Mouse (Mus musculus) limb, embryonic 11.5 days (tissue): ENCODE data around the gene Cmtm6. TPM values are rescaled to one million over a fixed set of nuclear protein-coding genes. Genes with fewer than 3 reads are reported as not detected.

Experiments used
- ATAC-seq: fragments of 200-750 bp; cut with Nextera tagmentation; 2 replicates; pipeline ENCODE4 v1.8.0; 2017; ENCODE audit warnings: low read depth; ENCODE audit not compliant: insufficient number of reproducible peaks, low FRiP score, low TSS enrichment
- DNase-seq: peaks from one replicate; pipeline ENCODE4 v3.0.0-alpha.2; 2015; ENCODE audit warnings: low spot score
- H3K27ac ChIP-seq: fragments of 300-500 bp; sonication (generic); replicated peaks from 2 replicates; pipeline ENCODE4 v1.5.1; 2014; ENCODE audit warnings: low read depth, mild to moderate bottlenecking, low read length
- H3K27me3 ChIP-seq: fragments of 300-500 bp; sonication (generic); 2 replicates; pipeline ENCODE4 v1.6.1; 2014; ENCODE audit warnings: mild to moderate bottlenecking, low read length, mixed read lengths; ENCODE audit not compliant: control insufficient read depth, insufficient read depth
- H3K36me3 ChIP-seq: fragments of 300-500 bp; sonication (generic); 2 replicates; pipeline ENCODE4 v1.6.1; 2014; ENCODE audit warnings: mild to moderate bottlenecking, low read length, moderate library complexity, mixed read lengths; ENCODE audit not compliant: control insufficient read depth, insufficient read depth
- H3K4me1 ChIP-seq: fragments of 300-500 bp; sonication (generic); 2 replicates; pipeline ENCODE4 v1.6.1; 2014; ENCODE audit warnings: low read length, mixed read lengths; ENCODE audit not compliant: control insufficient read depth, insufficient read depth
- H3K4me2 ChIP-seq: fragments of 300-500 bp; sonication (generic); 2 replicates; pipeline ENCODE4 v1.6.1; 2014; ENCODE audit warnings: low read depth, mild to moderate bottlenecking, moderate library complexity; ENCODE audit not compliant: severe bottlenecking
- H3K4me3 ChIP-seq: fragments of 300-500 bp; sonication (generic); 2 replicates; pipeline ENCODE4 v1.5.1; 2014; ENCODE audit warnings: low read depth, low read length
- H3K9ac ChIP-seq: fragments of 300-500 bp; sonication (generic); 2 replicates; pipeline ENCODE4 v1.6.1; 2014; ENCODE audit warnings: mild to moderate bottlenecking, low read length
- H3K9me3 ChIP-seq: fragments of 300-500 bp; sonication (generic); 2 replicates; pipeline ENCODE4 v1.6.1; 2016; ENCODE audit warnings: low read length; ENCODE audit not compliant: control insufficient read depth
- WGBS: fragments of 180-500 bp; shearing (Covaris S2); extraction: QIAGEN DNeasy Blood & Tissue Kit; methylation state at CpG from one replicate; pipeline ENCODE4 v1.1.7; 2014; 5-methylcytosine and 5-hydroxymethylcytosine counted together
- polyA plus RNA-seq: library from polyadenylated mRNA; unstranded; fragments of >200 nt; fragmentation: Nextera tagmentation; extraction: Ambion mirVana; gene quantifications from 2 replicates; pipeline ENCODE4 v1.2.1, GENCODE M21; 2014

The Cmtm6 gene
- polyA plus RNA-seq, 1 experiment from 2014 or later: 24.0 TPM

- no peak overlapping the region for H3K4me3 ChIP-seq
- no peaks in the 10 kb centered on the region for H3K9me3 ChIP-seq
- WGBS: 90% methylated on average over 7 of the region's 7 CpGs
Observed at GRCm38 (mm10) chr9:114787716-114788115, 56.8 kb downstream of the Cmtm6 start.

GRCm38 (mm10) chr9:114788697-114789096, 57.8 kb downstream of the Cmtm6 start:
- no peak overlapping the region for H3K9ac ChIP-seq
- no peaks in the 10 kb centered on the region for H3K27me3 ChIP-seq
- 0 out of 2 replicates have a peak, but pooled peaks cover 5% of the 10 kb centered on the region for H3K4me1 ChIP-seq
- H3K27ac ChIP-seq: no peak overlapping the region
- H3K9me3 ChIP-seq: no peaks in the 10 kb centered on the region
- no peak for DNase-seq
- H3K4me3 ChIP-seq: no peak overlapping the region
- no peak overlapping the region for H3K4me2 ChIP-seq
- no peaks in the 10 kb centered on the region for H3K36me3 ChIP-seq
- 85% methylated on average over 8 of the region's 8 CpGs for WGBS
- ATAC-seq: no peak

More at GRCm38 (mm10) chr9:114787716-114788115, 56.8 kb downstream of the Cmtm6 start:
- Histone ChIP-seq H3K27me3 (no peaks in the 10 kb centered on the region), H3K4me2 (no peak overlapping the region), H3K36me3 (no peaks in the 10 kb centered on the region), H3K4me1 (0 out of 2 replicates have a peak, but pooled peaks cover 5% of the 10 kb centered on the region), H3K27ac (no peak overlapping the region), H3K9ac (no peak overlapping the region)
- DNase-seq: no peak
- no peak for ATAC-seq

- no peak for DNase-seq
- WGBS: 87% methylated on average over 7 of the region's 7 CpGs
- Histone ChIP-seq H3K9ac (no peak overlapping the region), H3K9me3 (no peaks in the 10 kb centered on the region), H3K4me3 (no peak overlapping the region), H3K4me2 (no peak overlapping the region), H3K27ac (no peak overlapping the region), H3K4me1 (0 out of 2 replicates have a peak, but pooled peaks cover 5% of the 10 kb centered on the region), H3K27me3 (no peaks in the 10 kb centered on the region), H3K36me3 (no peaks in the 10 kb centered on the region)
- ATAC-seq: no peak
Observed at GRCm38 (mm10) chr9:114789557-114789956, 58.6 kb downstream of the Cmtm6 start.

- Histone ChIP-seq H3K27ac (no peak overlapping the region), H3K9me3 (no peaks in the 10 kb centered on the region), H3K27me3 (no peaks in the 10 kb centered on the region), H3K9ac (no peak overlapping the region), H3K4me3 (no peak overlapping the region), H3K4me1 (0 out of 2 replicates have a peak, but pooled peaks cover 5% of the 10 kb centered on the region), H3K36me3 (no peaks in the 10 kb centered on the region), H3K4me2 (no peak overlapping the region)
- ATAC-seq (no peak), DNase-seq (no peak)
- 84% methylated on average over 8 of the region's 8 CpGs for WGBS
Observed at GRCm38 (mm10) chr9:114789989-114790388, 59.1 kb downstream of the Cmtm6 start.

GRCm38 (mm10) chr9:114793764-114794295, 62.9 kb downstream of the Cmtm6 start:
- no peaks in the 10 kb centered on the region for H3K36me3 ChIP-seq
- no peak overlapping the region for H3K27ac ChIP-seq
- no peak overlapping the region for H3K4me2 ChIP-seq
- ATAC-seq (no peak), DNase-seq (no peak)
- no peak overlapping the region for H3K9ac ChIP-seq
- H3K4me3 ChIP-seq: no peak overlapping the region
- 87% methylated on average over 9 of the region's 9 CpGs for WGBS
- H3K4me1 ChIP-seq: no peaks in the 10 kb centered on the region
- H3K9me3 ChIP-seq: no peaks in the 10 kb centered on the region
- H3K27me3 ChIP-seq: no peaks in the 10 kb centered on the region

GRCm38 (mm10) chr9:114794491-114794890, 63.6 kb downstream of the Cmtm6 start:
- no peak for ATAC-seq
- no peak overlapping the region for H3K4me2 ChIP-seq
- no peak overlapping the region for H3K4me3 ChIP-seq
- DNase-seq: no peak
- H3K9me3 ChIP-seq: no peaks in the 10 kb centered on the region
- no peaks in the 10 kb centered on the region for H3K4me1 ChIP-seq
- H3K9ac ChIP-seq: no peak overlapping the region
- no peaks in the 10 kb centered on the region for H3K36me3 ChIP-seq
- 80% methylated on average over 4 of the region's 4 CpGs for WGBS
- no peak overlapping the region for H3K27ac ChIP-seq
- no peaks in the 10 kb centered on the region for H3K27me3 ChIP-seq

DNA sequence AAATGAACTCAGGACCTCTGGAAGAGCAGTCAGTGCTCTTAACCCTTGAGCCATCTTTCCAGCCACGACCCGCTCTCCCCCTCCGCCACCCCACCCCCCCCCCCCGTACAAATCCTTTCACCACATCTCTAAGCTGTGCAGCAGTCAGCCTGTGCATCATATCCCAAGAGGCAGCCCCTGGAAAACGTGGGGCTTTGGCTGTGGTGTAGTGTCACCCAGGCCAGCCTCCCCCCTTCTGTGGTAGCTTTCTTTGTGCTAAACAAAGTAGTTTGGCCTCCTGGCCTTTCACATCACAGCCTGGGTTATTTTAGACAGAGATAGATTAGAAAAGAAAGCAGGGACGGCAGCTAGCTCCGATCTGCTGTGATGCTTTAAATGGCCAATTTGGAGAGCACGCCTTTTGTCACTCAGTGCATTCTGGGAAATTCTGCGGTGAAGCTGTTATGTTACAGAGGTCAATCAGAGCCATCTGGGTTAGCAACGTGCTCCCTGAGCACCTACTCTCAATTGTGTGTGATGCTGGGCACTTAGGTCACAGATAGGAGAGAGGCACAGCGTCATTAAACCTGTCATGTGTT, 65.6 kb downstream of the Cmtm6 start:
- Histone ChIP-seq H3K9ac (no peak overlapping the region), H3K9me3 (no peaks in the 10 kb centered on the region), H3K4me3 (no peak overlapping the region), H3K27me3 (no peaks in the 10 kb centered on the region), H3K27ac (no peak overlapping the region), H3K4me2 (no peak overlapping the region), H3K36me3 (no peaks in the 10 kb centered on the region), H3K4me1 (no peaks in the 10 kb centered on the region)
- 40% methylated on average over 10 of the region's 11 CpGs for WGBS
- ATAC-seq (no peak), DNase-seq (no peak)

DNA sequence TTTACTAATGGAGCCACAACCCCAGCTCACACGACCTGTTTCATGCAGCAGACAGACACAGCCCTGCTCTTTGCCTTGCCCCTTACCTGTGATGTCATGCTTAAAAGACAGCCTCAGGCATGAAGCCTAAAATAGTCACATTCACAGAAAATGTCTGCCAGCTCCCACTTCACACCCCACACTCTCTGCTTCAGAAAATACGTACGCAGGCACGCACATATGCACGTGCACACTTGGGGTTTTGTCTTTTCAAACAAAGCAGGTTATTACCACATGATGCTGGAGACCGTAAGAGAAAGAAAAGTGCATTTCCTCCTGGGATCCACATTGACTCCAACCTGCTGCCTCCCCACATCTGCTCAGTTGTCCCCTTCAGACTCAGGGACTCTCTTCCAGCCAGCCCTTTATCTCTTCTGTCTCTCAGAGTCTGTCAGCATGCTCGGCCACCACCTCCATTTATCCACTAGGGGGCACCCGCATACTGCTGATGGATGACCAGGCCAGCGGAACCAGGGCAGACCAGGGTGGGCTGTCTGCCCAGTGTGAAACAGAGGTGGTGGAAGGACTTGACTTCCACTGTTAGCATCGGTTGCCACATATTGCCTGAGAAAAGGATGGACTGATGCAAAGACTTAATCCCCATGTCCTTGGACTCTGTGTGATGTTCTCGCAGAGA, 66.6 kb downstream of the Cmtm6 start:
- no peaks in the 10 kb centered on the region for H3K9me3 ChIP-seq
- no peak overlapping the region for H3K9ac ChIP-seq
- no peaks in the 10 kb centered on the region for H3K4me1 ChIP-seq
- WGBS: 57% methylated on average over 11 of the region's 11 CpGs
- ATAC-seq: peak; percentile 48; the same call in 1 of the 2 replicates
- DNase-seq: peak; percentile 92
- no peak overlapping the region for H3K27ac ChIP-seq
- H3K27me3 ChIP-seq: no peaks in the 10 kb centered on the region
- no peak overlapping the region for H3K4me2 ChIP-seq
- no peaks in the 10 kb centered on the region for H3K36me3 ChIP-seq
- H3K4me3 ChIP-seq: no peak overlapping the region
